Mouse (Mus musculus) bone marrow macrophage, adult 2 months (primary cell): ENCODE data around the gene Acsl5.

ENCODE experiments used
- CTCF ChIP-seq: IDR thresholded peaks from 2 replicates; pipeline ENCODE4 v1.5.1; 2012; ENCODE audit warnings: low read depth, mild to moderate bottlenecking, low read length, moderate library complexity
- POLR2A ChIP-seq: IDR thresholded peaks from 2 replicates; pipeline ENCODE4 v1.6.1; 2012; ENCODE audit warnings: mild to moderate bottlenecking, low read depth, low read length, borderline replicate concordance

DNA sequence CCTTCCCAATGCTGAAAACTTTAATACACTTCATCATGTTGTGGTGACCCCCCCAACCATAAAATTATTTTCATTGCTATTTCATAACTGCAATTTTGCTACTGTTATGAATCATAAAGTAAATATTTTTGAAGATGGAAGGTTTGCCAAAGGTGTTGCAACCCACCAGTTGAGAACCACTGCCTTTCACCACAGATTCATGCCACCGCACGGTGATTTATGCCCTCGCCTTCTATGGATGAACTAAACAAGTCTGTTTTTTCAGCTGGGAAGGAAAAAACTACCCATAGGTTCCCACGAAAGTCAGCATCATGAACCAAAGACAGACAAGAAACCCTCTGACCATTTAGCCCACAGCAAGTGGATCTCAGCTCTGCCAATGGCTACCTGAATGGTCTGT, 34.9 kb upstream of the Acsl5 start:
- TF ChIP-seq POLR2A (no peak), CTCF (no peak)
